Mouse (Mus musculus): ENCODE data around the gene Foxn2. TPM values are rescaled to one million over a fixed set of nuclear protein-coding genes. Genes with fewer than 3 reads are reported as not detected.

Gene Foxn2
- polyA plus RNA-seq, 1 experiment, result 4.3 TPM

GRCm38 (mm10) chr17:88439536-88440050 is 918 bp upstream of the Foxn2 start:
- H3ac ChIP-seq (ENCODE audit: control insufficient read depth, insufficient read length), result no peak overlapping the region
- TF ChIP-seq E2F4 (IDR thresholded peaks at IDR 0.05; ENCODE audit: insufficient read depth) (no peak), TCF3 (IDR thresholded peaks at IDR 0.05; ENCODE audit: insufficient read length, low read depth) (no peak), MAX (IDR thresholded peaks at IDR 0.05; ENCODE audit: low read depth) (no peak), USF1 (IDR thresholded peaks at IDR 0.05; ENCODE audit: low read depth) (no peak), MYOG (IDR thresholded peaks at IDR 0.05; ENCODE audit: control insufficient read depth in 1 of 3, insufficient read depth in 1 of 3, insufficient read length in 2 of 3, low read depth in 2 of 3) (no peak), POLR2AphosphoS2 (IDR thresholded peaks at IDR 0.05; ENCODE audit: insufficient read length, low read depth) (no peak), CEBPB (IDR thresholded peaks at IDR 0.05; ENCODE audit: insufficient read depth, poor library complexity, severe bottlenecking) (no peak), TCF12 (IDR thresholded peaks at IDR 0.05; ENCODE audit: insufficient read depth, poor library complexity, severe bottlenecking) (no peak), SRF (IDR thresholded peaks at IDR 0.05; ENCODE audit: control insufficient read depth, insufficient read length, low read depth) (no peak), MYOD1 (IDR thresholded peaks at IDR 0.05; ENCODE audit: control insufficient read depth in 1 of 3, insufficient read length in 2 of 3, low read depth in 2 of 3) (no peak), POLR2A (IDR thresholded peaks at IDR 0.05; ENCODE audit: insufficient read length, low read depth) (no peak), REST (IDR thresholded peaks at IDR 0.05; ENCODE audit: insufficient read depth, insufficient read length) (no peak)
- no peaks in the 10 kb centered on the region for H3K27me3 ChIP-seq (ENCODE audit: control insufficient read depth, insufficient read depth, insufficient read length)
- H3K4me3 ChIP-seq, result peak overlapping the region; percentile 64
- no peaks in the 10 kb centered on the region for H3K36me3 ChIP-seq (ENCODE audit: control insufficient read depth, insufficient read depth)
- H3K79me2 ChIP-seq (ENCODE audit: control insufficient read depth, insufficient read depth), result peaks cover 31% of the 10 kb centered on the region
- peak overlapping the region; percentile 93 for H3K4me2 ChIP-seq (ENCODE audit: low read depth)

DNA sequence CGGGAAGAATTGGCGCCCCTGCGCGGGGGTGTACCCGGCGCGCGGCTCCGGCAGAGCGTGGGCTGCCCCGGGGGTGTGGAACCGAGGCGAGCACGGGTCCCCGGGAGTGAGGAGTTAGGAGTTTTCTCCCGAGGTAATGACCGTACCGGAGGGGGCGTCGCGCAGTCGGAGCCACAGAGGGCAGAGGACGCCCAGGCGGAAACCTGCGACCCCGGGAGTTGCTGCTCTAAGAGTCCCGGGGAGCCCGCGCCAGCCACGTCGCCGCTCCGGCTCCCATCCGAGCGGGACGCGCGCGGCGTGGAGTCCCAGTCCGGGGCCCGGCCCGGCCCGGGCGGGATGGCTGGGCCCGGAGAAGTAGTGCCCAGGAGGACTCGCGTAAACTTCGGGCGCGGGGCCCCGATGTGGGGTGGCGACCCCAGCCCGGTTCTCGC is 505 bp downstream of the Foxn2 start:
- no peak overlapping the region for H3K4me2 ChIP-seq (ENCODE audit: low read depth)
- no peaks in the 10 kb centered on the region for H3K27me3 ChIP-seq (ENCODE audit: control insufficient read depth, insufficient read depth, insufficient read length)
- H3K36me3 ChIP-seq (ENCODE audit: control insufficient read depth, insufficient read depth), result no peaks in the 10 kb centered on the region
- peak overlapping the region; percentile 64 for H3K4me3 ChIP-seq
- TF ChIP-seq USF1 (IDR thresholded peaks at IDR 0.05; ENCODE audit: low read depth), result no peak
- no peak for TF ChIP-seq MYOD1 (IDR thresholded peaks at IDR 0.05; ENCODE audit: control insufficient read depth in 1 of 3, insufficient read length in 2 of 3, low read depth in 2 of 3)
- TF ChIP-seq TCF3 (IDR thresholded peaks at IDR 0.05; ENCODE audit: insufficient read length, low read depth), result no peak
- no peak for TF ChIP-seq MAX (IDR thresholded peaks at IDR 0.05; ENCODE audit: low read depth)
- TF ChIP-seq MYOG (IDR thresholded peaks at IDR 0.05; ENCODE audit: control insufficient read depth in 1 of 3, insufficient read depth in 1 of 3, insufficient read length in 2 of 3, low read depth in 2 of 3), result no peak
- no peak for TF ChIP-seq REST (IDR thresholded peaks at IDR 0.05; ENCODE audit: insufficient read depth, insufficient read length)
- no peak for TF ChIP-seq SRF (IDR thresholded peaks at IDR 0.05; ENCODE audit: control insufficient read depth, insufficient read length, low read depth)
- no peak for TF ChIP-seq E2F4 (IDR thresholded peaks at IDR 0.05; ENCODE audit: insufficient read depth)
- TF ChIP-seq POLR2AphosphoS2 (IDR thresholded peaks at IDR 0.05; ENCODE audit: insufficient read length, low read depth), result no peak
- TF ChIP-seq POLR2A (IDR thresholded peaks at IDR 0.05; ENCODE audit: insufficient read length, low read depth), result no peak
- TF ChIP-seq CEBPB (IDR thresholded peaks at IDR 0.05; ENCODE audit: insufficient read depth, poor library complexity, severe bottlenecking), result no peak
- no peak for TF ChIP-seq TCF12 (IDR thresholded peaks at IDR 0.05; ENCODE audit: insufficient read depth, poor library complexity, severe bottlenecking)
- peak overlapping the region; percentile 96 for H3ac ChIP-seq (ENCODE audit: control insufficient read depth, insufficient read length)
- peaks cover 45% of the 10 kb centered on the region for H3K79me2 ChIP-seq (ENCODE audit: control insufficient read depth, insufficient read depth)

- peak overlapping the region; percentile 64 for H3K4me3 ChIP-seq
- peak overlapping the region; percentile 96 for H3ac ChIP-seq (ENCODE audit: control insufficient read depth, insufficient read length)
- no peaks in the 10 kb centered on the region for H3K27me3 ChIP-seq (ENCODE audit: control insufficient read depth, insufficient read depth, insufficient read length)
- H3K4me2 ChIP-seq (ENCODE audit: low read depth), result peak overlapping the region; percentile 97
- H3K79me2 ChIP-seq (ENCODE audit: control insufficient read depth, insufficient read depth), result peaks cover 51% of the 10 kb centered on the region
- no peaks in the 10 kb centered on the region for H3K36me3 ChIP-seq (ENCODE audit: control insufficient read depth, insufficient read depth)
- TF ChIP-seq MYOD1 (IDR thresholded peaks at IDR 0.05; ENCODE audit: control insufficient read depth in 1 of 3, insufficient read length in 2 of 3, low read depth in 2 of 3) (no peak), POLR2AphosphoS2 (IDR thresholded peaks at IDR 0.05; ENCODE audit: insufficient read length, low read depth) (peak; percentile 23), TCF3 (IDR thresholded peaks at IDR 0.05; ENCODE audit: insufficient read length, low read depth) (no peak), USF1 (IDR thresholded peaks at IDR 0.05; ENCODE audit: low read depth) (peak; percentile 57), MAX (IDR thresholded peaks at IDR 0.05; ENCODE audit: low read depth) (peak; percentile 77), POLR2A (IDR thresholded peaks at IDR 0.05; ENCODE audit: insufficient read length, low read depth) (peak; percentile 59), SRF (IDR thresholded peaks at IDR 0.05; ENCODE audit: control insufficient read depth, insufficient read length, low read depth) (no peak)
These were observed 1.1 kb downstream of the Foxn2 start for GRCm38 (mm10) chr17:88441432-88442174.

DNA sequence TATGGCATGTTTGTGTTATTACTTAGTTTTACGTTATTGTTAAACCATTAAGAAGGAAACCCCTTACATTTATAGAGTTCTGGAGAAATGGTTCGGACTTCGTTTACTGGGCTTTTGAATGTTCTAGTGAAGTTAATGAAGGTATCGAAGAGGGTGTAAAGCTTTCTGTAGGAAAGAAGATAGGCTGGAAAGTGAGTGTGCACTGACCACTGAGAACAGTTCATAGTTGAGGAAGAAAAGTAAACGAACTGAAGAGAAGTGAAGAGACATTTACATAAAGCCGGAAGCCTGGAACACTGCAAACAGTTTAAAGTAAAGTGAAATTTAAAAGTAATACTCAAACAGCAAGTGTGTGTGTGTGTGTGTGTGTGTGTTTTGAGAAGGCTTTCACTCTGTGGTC is 2.1 kb downstream of the Foxn2 start:
- Histone ChIP-seq H3K4me3 (peak overlapping the region; percentile 64), H3K79me2 (ENCODE audit: control insufficient read depth, insufficient read depth) (peaks cover 61% of the 10 kb centered on the region), H3ac (ENCODE audit: control insufficient read depth, insufficient read length) (no peak overlapping the region), H3K36me3 (ENCODE audit: control insufficient read depth, insufficient read depth) (no peaks in the 10 kb centered on the region), H3K4me2 (ENCODE audit: low read depth) (peak overlapping the region; percentile 97), H3K27me3 (ENCODE audit: control insufficient read depth, insufficient read depth, insufficient read length) (no peaks in the 10 kb centered on the region)
- TF ChIP-seq MAX (IDR thresholded peaks at IDR 0.05; ENCODE audit: low read depth), result no peak
- TF ChIP-seq POLR2A (IDR thresholded peaks at IDR 0.05; ENCODE audit: insufficient read length, low read depth), result no peak
- no peak for TF ChIP-seq POLR2AphosphoS2 (IDR thresholded peaks at IDR 0.05; ENCODE audit: insufficient read length, low read depth)
- TF ChIP-seq MYOG (IDR thresholded peaks at IDR 0.05; ENCODE audit: control insufficient read depth in 1 of 3, insufficient read depth in 1 of 3, insufficient read length in 2 of 3, low read depth in 2 of 3), result no peak
- TF ChIP-seq REST (IDR thresholded peaks at IDR 0.05; ENCODE audit: insufficient read depth, insufficient read length), result no peak
